Mouse (Mus musculus) B cell, adult 62 days (primary cell): ENCODE data around the gene Olfr1204. TPM values are rescaled to one million over a fixed set of nuclear protein-coding genes. Genes with fewer than 3 reads are reported as not detected.

ENCODE experiments used
- total RNA-seq: library from RNA; stranded (reverse); gene quantifications from 4 replicates; pipeline ENCODE4 v1.2.4, GENCODE M21; 2023

Gene Olfr1204
- not detected in 4 replicates for total RNA-seq

GRCm38 (mm10) chr2:88848992-88849391 lies at the start of gene Olfr1204:
Olfr1204 (plus strand) TSS chr2:88849292.

DNA sequence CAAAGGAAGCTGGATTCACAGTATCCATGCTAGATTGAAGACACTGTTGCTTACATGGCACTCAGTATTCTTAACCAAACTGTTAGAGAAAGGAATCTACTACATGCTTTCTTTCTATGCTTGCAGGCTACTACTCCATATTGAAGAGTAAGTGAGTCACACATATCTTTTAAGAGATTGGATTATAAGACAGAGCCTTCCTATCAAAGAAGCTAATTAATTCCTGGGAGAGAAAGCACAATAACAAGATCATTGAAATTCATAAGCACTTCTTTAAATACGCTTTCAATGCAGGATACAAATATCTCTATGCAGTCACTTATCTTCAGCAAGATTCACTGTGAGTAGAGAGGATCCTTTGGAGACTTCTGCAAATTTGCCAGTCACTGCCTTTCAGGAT lies 34.9 kb upstream of the Olfr1204 start, which contains the start of gene Olfr1202:
Gene Olfr1202, plus strand, starts transcription at position 301 of the 400 bp plus-strand sequence.

DNA sequence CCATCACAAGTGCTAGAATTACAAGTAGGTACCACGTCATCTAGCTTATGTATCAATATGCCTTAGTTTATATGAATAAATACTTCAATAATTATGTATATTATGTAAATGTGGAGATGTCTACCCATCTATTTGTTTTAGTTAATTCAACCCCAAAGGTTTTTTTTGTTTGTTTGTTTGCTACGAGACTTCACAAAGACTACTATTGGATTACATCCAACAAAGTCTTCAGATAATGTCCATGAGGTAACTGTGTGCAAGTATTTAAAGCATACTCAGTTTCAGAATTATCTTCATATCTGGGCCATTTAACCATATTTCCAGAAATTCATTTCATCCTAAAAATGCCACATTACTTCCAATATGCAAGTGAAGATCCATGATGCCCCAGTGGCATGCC lies 19.7 kb upstream of the Olfr1204 start, which contains the start of gene Olfr1205:
Gene Olfr1205, plus strand, starts transcription at position 301 of the 400 bp plus-strand sequence.

DNA sequence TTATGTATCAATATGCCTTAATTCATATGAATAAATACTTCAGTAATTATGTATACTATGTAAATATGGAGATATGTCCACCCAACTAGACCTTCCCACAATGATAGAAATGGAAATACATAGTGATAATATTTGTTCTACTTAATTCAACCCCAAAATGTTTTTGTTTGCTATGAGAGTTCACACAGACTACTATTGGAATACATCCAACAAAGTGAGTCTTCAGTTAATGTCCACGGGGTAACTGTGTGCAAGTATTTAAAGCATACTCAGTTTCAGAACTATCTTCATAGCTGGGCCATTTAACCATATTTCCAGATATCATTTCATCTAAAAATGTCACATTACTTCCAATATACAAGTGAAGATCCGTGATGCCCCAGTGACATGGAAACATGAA lies 13.8 kb downstream of the Olfr1204 start, which contains the start of gene Olfr1206:
Gene Olfr1206, plus strand, starts transcription at position 301 of the 400 bp plus-strand sequence.

DNA sequence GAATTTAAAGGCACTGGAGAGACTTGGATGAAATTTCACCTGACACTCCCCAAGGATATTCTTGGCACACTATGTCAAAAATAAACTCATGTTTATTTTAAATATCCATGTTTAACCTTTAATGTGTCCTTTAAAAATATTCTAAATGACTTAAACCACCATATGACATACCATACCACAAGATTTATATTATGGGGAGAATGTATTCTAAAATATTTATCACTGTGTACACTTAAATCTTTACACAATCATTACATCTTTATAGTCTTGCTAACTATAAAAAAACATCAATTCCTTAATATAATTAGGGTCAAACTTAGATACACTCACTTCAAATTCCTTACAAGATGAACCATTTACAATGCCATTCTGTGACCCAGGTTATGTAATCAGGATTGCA lies 53.1 kb downstream of the Olfr1204 start, which contains the start of gene Olfr1208:
Gene Olfr1208, minus strand, starts transcription at position 101 of the 400 bp plus-strand sequence.

Other genes starting within 250 kb of the Olfr1204 start
- 0.09 to 0.20 TPM in 2 of 4 replicates, not detected in the others for gene Olfr1191-ps1, start 208.8 kb upstream of the Olfr1204 start, total RNA-seq
- gene Olfr1192-ps1, start 200.8 kb upstream of the Olfr1204 start, total RNA-seq: not detected in 4 replicates
- gene Olfr1193, start 173.7 kb upstream of the Olfr1204 start, total RNA-seq: not detected in 4 replicates
- not detected in 4 replicates for gene Olfr1195, start 160.1 kb upstream of the Olfr1204 start, total RNA-seq
- not detected in 4 replicates for gene Olfr1196, start 144.7 kb upstream of the Olfr1204 start, total RNA-seq
- gene Olfr1197, start 116.9 kb upstream of the Olfr1204 start, total RNA-seq: not detected in 4 replicates
- gene Olfr1198, start 97.9 kb upstream of the Olfr1204 start, total RNA-seq: not detected in 4 replicates
- not detected in 4 replicates for gene Olfr1199, start 88.8 kb upstream of the Olfr1204 start, total RNA-seq
- gene Olfr1200, start 78.8 kb upstream of the Olfr1204 start, total RNA-seq: not detected in 4 replicates
- gene Olfr1201, start 56.3 kb upstream of the Olfr1204 start, total RNA-seq: not detected in 4 replicates
- not detected in 4 replicates for gene Olfr1202, start 34.8 kb upstream of the Olfr1204 start, total RNA-seq
- not detected in 4 replicates for gene Olfr1205, start 19.6 kb upstream of the Olfr1204 start, total RNA-seq
- not detected in 4 replicates for gene Olfr1206, start 13.9 kb downstream of the Olfr1204 start, total RNA-seq
- gene Olfr1208, start 53.0 kb downstream of the Olfr1204 start, total RNA-seq: not detected in 4 replicates
- not detected in 4 replicates for gene Olfr1209, start 65.9 kb downstream of the Olfr1204 start, total RNA-seq
- not detected in 4 replicates for gene Olfr1211, start 88.8 kb downstream of the Olfr1204 start, total RNA-seq
- gene Olfr1212, start 104.7 kb downstream of the Olfr1204 start, total RNA-seq: not detected in 4 replicates
- gene Gm13762, start 131.0 kb downstream of the Olfr1204 start, total RNA-seq: not detected in 4 replicates
- not detected in 4 replicates for gene Olfr1214, start 143.4 kb downstream of the Olfr1204 start, total RNA-seq
- not detected in 4 replicates for gene Olfr1215, start 157.7 kb downstream of the Olfr1204 start, total RNA-seq
- gene Olfr1216, start 169.0 kb downstream of the Olfr1204 start, total RNA-seq: not detected in 4 replicates
- not detected in 4 replicates for gene Olfr1217, start 182.8 kb downstream of the Olfr1204 start, total RNA-seq
- gene Olfr1218, start 211.9 kb downstream of the Olfr1204 start, total RNA-seq: not detected in 4 replicates
- gene Olfr1219, start 234.2 kb downstream of the Olfr1204 start, total RNA-seq: not detected in 4 replicates